Mouse (Mus musculus) liver, adult 2 months (tissue): ENCODE results near the gene Irf7.

Experiments used
- CTCF ChIP-seq: fragments of 200-500 bp; IDR thresholded peaks from 2 replicates; pipeline ENCODE4 v1.5.1; 2011; ENCODE audit warnings: low read depth, low read length, control low read depth
- POLR2A ChIP-seq: fragments of 200-500 bp; IDR thresholded peaks from 2 replicates; pipeline ENCODE4 v1.6.1; 2011; ENCODE audit warnings: low read length, control low read depth; ENCODE audit not compliant: insufficient read depth; ENCODE audit errors: extremely low read depth

- TF ChIP-seq CTCF (no peak), POLR2A (no peak)
Measured at GRCm38 (mm10) chr7:141213605-141214235, 52.6 kb downstream of the Irf7 start, which contains the start of gene Lmntd2.
